Mouse (Mus musculus) spleen, embryonic (tissue): ENCODE data around the gene Taar6.

Source experiments
- CTCF ChIA-PET: fragments of 350-600 bp; sonication (Branson Sonifier 250); formaldehyde crosslinking; loops from one replicate; lab custom pipeline; 2022; lab: Charles Lee

Gene Taar6

DNA sequence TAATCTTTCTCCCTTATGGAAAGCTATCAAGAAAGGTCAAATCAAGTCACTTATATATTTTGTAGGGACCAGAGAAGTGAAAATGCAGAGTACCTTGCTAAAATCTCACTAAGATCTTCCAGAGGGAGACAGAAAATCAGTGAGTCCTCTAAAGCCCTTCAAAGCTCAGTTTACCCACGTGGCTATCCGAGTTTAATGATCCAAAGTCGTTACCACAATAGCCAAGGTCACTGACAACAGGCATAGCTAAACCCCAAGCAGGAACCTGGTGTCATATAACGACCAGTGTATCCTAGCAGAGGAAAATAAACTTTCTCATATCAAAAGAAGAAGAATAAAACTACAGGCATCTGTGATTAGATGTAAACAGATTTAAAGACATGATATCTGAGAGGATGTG lies 47.8 kb downstream of the Taar6 start:
- CTCF ChIA-PET, result no interaction called here
